Mouse (Mus musculus) bone marrow, adult 2 months (tissue): ENCODE results near the gene Slc23a2.

ENCODE experiments used
- CTCF ChIP-seq: fragments of 200-500 bp; IDR thresholded peaks from 2 replicates; pipeline ENCODE4 v1.5.1; 2011; ENCODE audit warnings: low read length, control low read depth; ENCODE audit not compliant: control insufficient read depth, insufficient read depth
- POLR2A ChIP-seq: fragments of 200-500 bp; IDR thresholded peaks from 2 replicates; pipeline ENCODE4 v1.6.1; 2011; ENCODE audit warnings: low read depth, mild to moderate bottlenecking, control low read depth, low read length, borderline replicate concordance; ENCODE audit not compliant: control insufficient read depth

- TF ChIP-seq CTCF: no peak
- no peak for TF ChIP-seq POLR2A
These were observed 95.0 kb downstream of the Slc23a2 start for GRCm38 (mm10) chr2:132049921-132050320.
